Mouse (Mus musculus): ENCODE results near the gene Lrrc26. TPM values are rescaled to one million over a fixed set of nuclear protein-coding genes. Genes with fewer than 3 reads are reported as not detected.

The Lrrc26 gene
- total RNA-seq, 2 experiments from 2014 or later = not detected

Other genes starting within 250 kb of the Lrrc26 start
- 10 to 100 TPM; 43.1 to 47.7 TPM for gene Nsmf, start 235.6 kb upstream of the Lrrc26 start, total RNA-seq (2021)
- gene Entpd8, start 209.6 kb upstream of the Lrrc26 start, total RNA-seq (2021) = not detected
- not detected for gene Noxa1, start 194.8 kb upstream of the Lrrc26 start, total RNA-seq (2021)
- gene Nrarp, start 109.2 kb upstream of the Lrrc26 start, total RNA-seq (2021) = 10 to 100 TPM; 20.8 to 22.5 TPM
- gene Tor4a, start 93.0 kb upstream of the Lrrc26 start, total RNA-seq (2021) = 1 to 10 TPM; 2.7 to 2.9 TPM
- 10 to 100 TPM; 43.4 to 47.7 TPM for gene Nelfb, start 78.4 kb upstream of the Lrrc26 start, total RNA-seq (2021)
- gene Stpg3, start 75.3 kb upstream of the Lrrc26 start, total RNA-seq (2021) = not detected
- under 1 TPM in 1 of 2 experiments, not detected in 1; 0.25 TPM for gene Fam166a, start 71.2 kb upstream of the Lrrc26 start, total RNA-seq (2021)
- gene Tubb4b, start 65.2 kb upstream of the Lrrc26 start, total RNA-seq (2021) = 100 to 1,000 TPM; 360 to 390 TPM
- not detected for gene Slc34a3, start 55.6 kb upstream of the Lrrc26 start, total RNA-seq (2021)
- gene Rnf224, start 53.1 kb upstream of the Lrrc26 start, total RNA-seq (2021) = not detected
- gene Rnf208, start 47.7 kb upstream of the Lrrc26 start, total RNA-seq (2021) = 1 to 10 TPM; 1.4 to 2.0 TPM
- gene Cysrt1, start 47.5 kb upstream of the Lrrc26 start, total RNA-seq (2021) = not detected
- 1 to 10 TPM; 1.3 to 1.5 TPM for gene AL732309.1, start 43.1 kb upstream of the Lrrc26 start, total RNA-seq (2021)
- gene Tmem203, start 34.5 kb upstream of the Lrrc26 start, total RNA-seq (2021) = 10 to 100 TPM; 18.8 to 19.7 TPM
- gene Tprn, start 27.3 kb upstream of the Lrrc26 start, total RNA-seq (2021) = 1 to 10 TPM; 4.8 to 6.3 TPM
- gene Ssna1, start 17.5 kb upstream of the Lrrc26 start, total RNA-seq (2021) = 10 to 100 TPM; 55.9 to 58.1 TPM
- gene Anapc2, start 17.4 kb upstream of the Lrrc26 start, total RNA-seq (2021) = 10 to 100 TPM; 64.9 to 69.0 TPM
- not detected for gene Tmem210, start 1.8 kb upstream of the Lrrc26 start, total RNA-seq (2021)
- gene Grin1, start 29.3 kb downstream of the Lrrc26 start, total RNA-seq (2021) = under 1 TPM; 0.17 to 0.26 TPM
- 10 to 100 TPM; 36.5 to 40.2 TPM for gene Man1b1, start 42.4 kb downstream of the Lrrc26 start, total RNA-seq (2021)
- gene Dpp7, start 66.4 kb downstream of the Lrrc26 start, total RNA-seq (2021) = 10 to 100 TPM in 1 of 2 experiments, 1 to 10 TPM in 1; 8.1 to 11.9 TPM
- gene Uap1l1, start 75.8 kb downstream of the Lrrc26 start, total RNA-seq (2021) = 10 to 100 TPM; 11.2 to 14.3 TPM
- gene Sapcd2, start 82.4 kb downstream of the Lrrc26 start, total RNA-seq (2021) = 1 to 10 TPM; 6.2 TPM
- 10 to 100 TPM; 35.1 to 42.0 TPM for gene Entpd2, start 106.0 kb downstream of the Lrrc26 start, total RNA-seq (2021)
- 10 to 100 TPM; 41.2 to 45.9 TPM for gene Npdc1, start 109.4 kb downstream of the Lrrc26 start, total RNA-seq (2021)
- gene Fut7, start 133.4 kb downstream of the Lrrc26 start, total RNA-seq (2021) = under 1 TPM in 1 of 2 experiments, not detected in 1; 0.34 TPM
- 10 to 100 TPM; 12.7 to 13.8 TPM for gene Abca2, start 138.8 kb downstream of the Lrrc26 start, total RNA-seq (2021)
- gene Clic3, start 166.9 kb downstream of the Lrrc26 start, total RNA-seq (2021) = under 1 TPM in 1 of 2 experiments, not detected in 1; 0.34 TPM
- gene Paxx, start 171.2 kb downstream of the Lrrc26 start, total RNA-seq (2021) = 10 to 100 TPM; 40.0 to 45.9 TPM
- gene Ptgds, start 180.1 kb downstream of the Lrrc26 start, total RNA-seq (2021) = 1 to 10 TPM; 2.9 to 3.9 TPM
- not detected for gene Lcn12, start 204.0 kb downstream of the Lrrc26 start, total RNA-seq (2021)
- 10 to 100 TPM; 62.5 to 71.4 TPM for gene Fbxw5, start 210.8 kb downstream of the Lrrc26 start, total RNA-seq (2021)
- 1 to 10 TPM in 1 of 2 experiments, under 1 TPM in 1; 0.74 to 1.2 TPM for gene C8g, start 211.8 kb downstream of the Lrrc26 start, total RNA-seq (2021)

Measured in gastrocnemius, postnatal 4 days (tissue).